Mouse (Mus musculus) kidney, postnatal 0 days (tissue): ENCODE measurements at regions not wholly inside any gene's neighbourhood (a gene's known extent, or its start where the extent isn't known, plus 50 kb on each side); places are given as distances from the start of the nearest gene placed in this dataset.
A peak's percentile ranks its signal among the peaks of the same experiment; 100 is the strongest.

Experiments
- ATAC-seq: fragments of 200-750 bp; cut with Nextera tagmentation; replicated peaks from 2 replicates; pipeline ENCODE4 v1.8.0; 2017; ENCODE audit warnings: low read depth, moderate number of reproducible peaks, moderate TSS enrichment, moderate library complexity; ENCODE audit not compliant: low FRiP score
- DNase-seq: peaks from one replicate; pipeline ENCODE4 v3.0.0-alpha.2; 2016; ENCODE audit warnings: low spot score
- H3K27ac ChIP-seq: fragments of 300-500 bp; sonication (generic); 2 replicates; pipeline ENCODE4 v1.5.1; 2014; ENCODE audit warnings: mild to moderate bottlenecking
- H3K27me3 ChIP-seq: fragments of 300-500 bp; sonication (generic); 2 replicates; pipeline ENCODE4 v1.6.1; 2014; ENCODE audit warnings: low read length, mixed read lengths; ENCODE audit not compliant: insufficient read depth
- H3K36me3 ChIP-seq: fragments of 300-500 bp; sonication (generic); 2 replicates; pipeline ENCODE4 v1.6.1; 2014; ENCODE audit warnings: low read length, mixed read lengths; ENCODE audit not compliant: insufficient read depth
- H3K4me1 ChIP-seq: fragments of 300-500 bp; sonication (generic); replicated peaks from 2 replicates; pipeline ENCODE4 v1.6.1; 2014; ENCODE audit warnings: antibody characterized with exemption, low read length, mixed read lengths; ENCODE audit not compliant: insufficient read depth
- H3K4me2 ChIP-seq: fragments of 300-500 bp; sonication (generic); 2 replicates; pipeline ENCODE4 v1.6.1; 2014; ENCODE audit warnings: mild to moderate bottlenecking, low read length, moderate library complexity, mixed read lengths
- H3K4me3 ChIP-seq: fragments of 300-500 bp; sonication (generic); replicated peaks from 2 replicates; pipeline ENCODE4 v1.5.1; 2014; ENCODE audit warnings: low read depth, low read length
- H3K9ac ChIP-seq: fragments of 300-500 bp; sonication (generic); 2 replicates; pipeline ENCODE4 v1.6.1; 2014; ENCODE audit warnings: low read depth, low read length
- H3K9me3 ChIP-seq: fragments of 300-500 bp; sonication (generic); replicated peaks from 2 replicates; pipeline ENCODE4 v1.6.1; 2016; ENCODE audit warnings: low read length, inconsistent platforms, mixed read lengths
- CTCF ChIP-seq: IDR thresholded peaks from 2 replicates; pipeline ENCODE4 v1.5.1; 2016; ENCODE audit warnings: antibody characterized with exemption, low read depth, mild to moderate bottlenecking, moderate library complexity
- WGBS: fragments of 180-500 bp; shearing (Covaris S2); extraction: QIAGEN DNeasy Blood & Tissue Kit; methylation state at CpG from one replicate; pipeline ENCODE4 v1.1.7; 2014; 5-methylcytosine and 5-hydroxymethylcytosine counted together

DNA sequence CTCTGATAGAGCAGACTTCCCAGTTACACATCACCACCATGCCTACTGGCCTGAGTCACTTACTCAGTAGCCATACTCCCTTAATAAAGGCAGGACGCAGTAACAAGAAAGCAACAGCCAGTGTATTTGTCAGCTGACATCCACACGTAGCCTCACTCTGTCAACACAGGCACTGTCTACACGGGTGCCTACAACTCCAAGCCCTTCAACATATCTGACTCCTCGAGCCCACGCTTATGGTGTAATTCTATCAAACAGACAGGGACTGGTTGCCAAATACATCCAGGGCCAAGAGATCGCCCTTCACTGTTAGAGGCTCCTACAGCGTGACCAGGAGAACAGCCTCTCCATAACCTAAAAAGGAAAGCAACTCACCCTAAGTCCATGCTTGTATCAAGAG, 188.1 kb upstream of the Spred2 start:
- no peaks in the 10 kb centered on the region for H3K27me3 ChIP-seq
- H3K4me3 ChIP-seq, result no peak overlapping the region
- H3K36me3 ChIP-seq, result no peaks in the 10 kb centered on the region
- peaks cover 4% of the 10 kb centered on the region for H3K4me1 ChIP-seq
- no peak for TF ChIP-seq CTCF
- H3K9me3 ChIP-seq, result no peaks in the 10 kb centered on the region
- H3K27ac ChIP-seq, result no peak overlapping the region
- 71% methylated on average over 7 of the region's 7 CpGs for WGBS
- no peak overlapping the region for H3K9ac ChIP-seq
- ATAC-seq (no peak), DNase-seq (no peak)
- H3K4me2 ChIP-seq, result no peak overlapping the region

DNA sequence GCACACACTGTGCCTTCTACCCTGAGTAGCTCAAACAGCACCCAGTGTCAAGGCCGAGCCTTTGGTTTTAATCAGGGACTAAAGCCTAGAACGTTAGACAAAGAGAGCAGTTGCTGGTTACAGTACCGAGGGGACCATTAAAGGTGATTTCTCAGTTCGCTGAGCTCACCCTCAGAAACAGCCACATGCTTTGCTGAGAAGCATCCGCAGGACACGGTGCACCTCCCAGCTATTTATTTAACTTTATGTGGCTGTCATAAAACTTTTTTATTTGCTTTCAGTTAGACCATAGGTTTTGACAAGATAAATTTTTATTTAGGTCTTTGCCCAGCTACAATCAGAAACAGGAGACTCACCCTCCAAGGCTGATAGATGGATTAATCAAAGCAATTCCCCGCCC, 187.2 kb upstream of the Spred2 start:
- WGBS, result 15% methylated on average over 7 of the region's 7 CpGs
- Histone ChIP-seq H3K36me3 (no peaks in the 10 kb centered on the region), H3K4me2 (no peak overlapping the region), H3K4me1 (peaks cover 4% of the 10 kb centered on the region), H3K9ac (no peak overlapping the region), H3K4me3 (no peak overlapping the region), H3K27me3 (no peaks in the 10 kb centered on the region), H3K9me3 (no peaks in the 10 kb centered on the region), H3K27ac (no peak overlapping the region)
- peak; percentile 33; the same call in 1 of the 2 replicates for ATAC-seq
- no peak for TF ChIP-seq CTCF
- no peak for DNase-seq

DNA sequence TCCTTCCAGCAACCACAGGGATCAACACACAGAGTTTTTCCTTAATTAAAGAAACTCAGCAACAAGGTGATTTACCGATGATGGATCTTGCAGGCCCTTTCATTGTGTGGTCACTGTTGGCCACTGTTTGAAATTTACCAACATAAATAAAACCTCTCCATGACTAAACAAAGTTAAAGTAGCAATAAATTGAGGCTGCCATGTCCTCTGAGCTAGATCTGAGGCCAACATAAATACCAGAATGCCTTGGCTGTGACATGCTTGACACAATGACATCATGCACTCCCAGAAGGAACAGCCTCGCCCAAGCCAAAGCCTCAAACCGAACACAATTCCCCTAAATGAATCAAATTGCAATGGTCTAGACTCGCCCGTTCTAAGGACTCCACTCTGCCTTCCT, 186.8 kb upstream of the Spred2 start:
- Histone ChIP-seq H3K36me3 (no peaks in the 10 kb centered on the region), H3K9me3 (no peaks in the 10 kb centered on the region), H3K4me1 (peaks cover 4% of the 10 kb centered on the region), H3K27ac (0 out of 2 replicates have a peak overlapping the region, but pooled peaks have one; percentile 56), H3K4me2 (no peak overlapping the region), H3K27me3 (no peaks in the 10 kb centered on the region), H3K4me3 (no peak overlapping the region), H3K9ac (no peak overlapping the region)
- ATAC-seq (peak; percentile 68), DNase-seq (peak; percentile 92)
- 8% methylated on average over 5 of the region's 5 CpGs for WGBS
- TF ChIP-seq CTCF, result no peak

DNA sequence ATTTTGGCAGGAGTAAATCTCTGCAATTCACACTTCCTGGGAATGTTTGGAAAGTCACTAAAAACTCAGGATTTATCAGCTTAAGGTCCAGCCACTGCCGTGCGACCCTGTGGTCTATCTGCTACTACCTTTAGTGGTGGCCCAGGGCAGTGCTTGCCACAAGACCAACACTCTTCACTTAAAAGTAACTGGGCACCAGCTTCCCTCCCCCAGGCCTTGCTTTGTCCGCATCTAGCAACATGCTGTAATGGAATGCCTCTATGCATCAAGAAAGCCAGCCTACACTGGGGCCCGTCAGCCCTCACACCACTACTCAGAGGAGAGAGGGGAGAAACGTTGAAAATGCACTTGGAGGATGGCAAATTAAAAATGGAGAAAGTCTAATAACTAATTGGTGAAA, 186.4 kb upstream of the Spred2 start:
- H3K4me1 ChIP-seq, result peaks cover 4% of the 10 kb centered on the region
- ATAC-seq (peak; percentile 50; the same call in 1 of the 2 replicates), DNase-seq (no peak)
- H3K36me3 ChIP-seq, result no peaks in the 10 kb centered on the region
- no peaks in the 10 kb centered on the region for H3K27me3 ChIP-seq
- no peak overlapping the region for H3K9ac ChIP-seq
- no peak overlapping the region for H3K4me3 ChIP-seq
- no peak overlapping the region for H3K4me2 ChIP-seq
- no peaks in the 10 kb centered on the region for H3K9me3 ChIP-seq
- peak overlapping the region; percentile 56; the same call in 1 of the 2 replicates for H3K27ac ChIP-seq
- TF ChIP-seq CTCF, result no peak
- 26% methylated on average over 5 of the region's 5 CpGs for WGBS

DNA sequence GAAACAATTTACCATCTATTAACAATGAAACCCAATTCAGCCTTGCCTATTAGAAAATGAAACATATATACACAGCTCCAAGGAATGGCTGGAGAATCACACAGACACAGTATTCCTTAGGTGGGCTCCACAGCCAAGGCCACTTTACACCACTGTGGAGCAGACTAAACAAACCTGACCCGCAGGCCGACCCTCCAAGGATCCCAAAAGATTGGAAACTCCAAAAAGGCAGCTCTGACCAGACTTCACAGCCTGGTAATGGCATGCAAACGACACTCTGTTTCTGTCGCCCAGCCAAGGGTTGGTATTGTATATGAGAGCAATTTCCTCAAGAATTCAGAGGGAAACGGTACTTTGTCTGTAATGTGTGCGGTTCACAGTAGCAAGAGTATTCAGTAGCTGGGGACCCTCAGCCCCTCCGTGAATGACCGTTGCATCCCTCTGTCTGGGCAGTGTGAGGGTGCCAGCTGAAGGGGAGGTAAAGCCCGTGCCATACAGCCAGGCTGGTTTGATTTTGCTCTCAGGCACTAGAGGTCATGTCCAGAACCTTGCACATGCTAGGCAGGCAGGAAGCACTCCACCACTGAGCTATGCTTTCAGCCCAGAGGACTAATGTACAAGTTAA, 184.5 kb upstream of the Spred2 start:
- no peak overlapping the region for H3K4me3 ChIP-seq
- H3K27ac ChIP-seq, result no peak overlapping the region
- H3K36me3 ChIP-seq, result no peaks in the 10 kb centered on the region
- 48% methylated on average over 9 of the region's 9 CpGs for WGBS
- H3K27me3 ChIP-seq, result no peaks in the 10 kb centered on the region
- DNase-seq, result no peak
- peaks cover 4% of the 10 kb centered on the region for H3K4me1 ChIP-seq
- H3K9ac ChIP-seq, result no peak overlapping the region
- no peak overlapping the region for H3K4me2 ChIP-seq
- H3K9me3 ChIP-seq, result no peaks in the 10 kb centered on the region
- no peak for TF ChIP-seq CTCF
- ATAC-seq, result no peak

DNA sequence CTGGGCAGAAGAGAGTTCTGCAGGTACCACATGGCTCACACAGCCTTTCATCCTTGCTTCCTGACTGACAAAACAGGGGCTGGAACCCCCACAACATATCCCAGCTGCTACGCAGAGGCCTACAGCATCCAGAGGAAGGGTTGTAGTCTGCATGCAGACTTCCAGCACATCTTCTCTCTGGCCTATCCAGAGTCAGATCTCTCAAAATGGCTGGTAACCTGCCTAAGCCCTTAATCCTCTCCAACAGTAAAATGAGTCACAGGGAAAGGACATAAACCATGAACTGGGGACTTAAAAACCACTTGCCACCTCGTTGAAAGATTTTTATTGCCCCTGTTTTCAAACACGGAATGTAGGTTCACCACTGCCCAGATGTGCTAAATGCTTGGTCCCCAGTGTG, 183.6 kb upstream of the Spred2 start:
- ATAC-seq (no peak), DNase-seq (no peak)
- Histone ChIP-seq H3K27me3 (no peaks in the 10 kb centered on the region), H3K27ac (no peak overlapping the region), H3K4me1 (peaks cover 4% of the 10 kb centered on the region), H3K9ac (no peak overlapping the region), H3K36me3 (no peaks in the 10 kb centered on the region), H3K4me3 (no peak overlapping the region), H3K4me2 (no peak overlapping the region), H3K9me3 (no peaks in the 10 kb centered on the region)
- TF ChIP-seq CTCF, result no peak
- WGBS, result 63% methylated on average over 3 of the region's 3 CpGs
